Mouse (Mus musculus) E14TG2a.4 (cell line): Measurements from ENCODE around the gene M1ap.

Experiments used
- H3K27me3 ChIP-seq: 2 replicates; pipeline ENCODE4 v1.6.1; 2014; ENCODE audit warnings: low read length, control low read depth; ENCODE audit not compliant: insufficient read depth
- H3K36me3 ChIP-seq: 2 replicates; pipeline ENCODE4 v1.6.1; 2014; ENCODE audit warnings: low read length, control low read depth; ENCODE audit not compliant: insufficient read depth
- H3K4me1 ChIP-seq: replicated peaks from 2 replicates; pipeline ENCODE4 v1.6.1; 2014; ENCODE audit warnings: low read depth, low read length, control low read depth
- H3K4me3 ChIP-seq: replicated peaks from 2 replicates; pipeline ENCODE4 v1.5.1; 2014; ENCODE audit warnings: mild to moderate bottlenecking, low read length
- H3K9me3 ChIP-seq: 2 replicates; pipeline ENCODE4 v1.6.1; 2014; ENCODE audit warnings: low read length, control low read depth
- CTCF ChIP-seq: conservative IDR thresholded peaks from 2 replicates; pipeline ENCODE4 v1.5.1; 2014; ENCODE audit warnings: low read length
- NANOG ChIP-seq: IDR thresholded peaks from 2 replicates; pipeline ENCODE4 v1.6.1; 2014; ENCODE audit warnings: borderline replicate concordance, low read length, mixed read lengths
- POU5F1 ChIP-seq: IDR thresholded peaks from 2 replicates; pipeline ENCODE4 v1.6.1; 2014; ENCODE audit warnings: low read length, borderline replicate concordance

The M1ap gene

GRCm38 (mm10) chr6:83057790-83058189, 111.1 kb downstream of the M1ap start, which contains the start of gene Dqx1:
TSS of gene Dqx1 (plus strand) at chr6:83057844.
- H3K9me3 ChIP-seq = no peaks in the 10 kb centered on the region
- H3K36me3 ChIP-seq = peaks cover 22% of the 10 kb centered on the region
- TF ChIP-seq NANOG (no peak), POU5F1 (no peak), CTCF (no peak)
- H3K4me1 ChIP-seq = peaks cover 47% of the 10 kb centered on the region
- H3K4me3 ChIP-seq = peak within 1 kb of the TSS; percentile 43
- H3K27me3 ChIP-seq = peaks cover 16% of the 10 kb centered on the region

- peaks cover 38% of the 10 kb centered on the region for H3K4me1 ChIP-seq
- H3K27me3 ChIP-seq = peaks cover 25% of the 10 kb centered on the region
- TF ChIP-seq POU5F1 (no peak), CTCF (no peak), NANOG (no peak)
- H3K4me3 ChIP-seq = peak overlapping the region; percentile 43
- peaks cover 22% of the 10 kb centered on the region for H3K36me3 ChIP-seq
- no peaks in the 10 kb centered on the region for H3K9me3 ChIP-seq
Measured at GRCm38 (mm10) chr6:83058725-83059124, 112.0 kb downstream of the M1ap start.

- Histone ChIP-seq H3K27me3 (peaks cover 94% of the 10 kb centered on the region), H3K9me3 (no peaks in the 10 kb centered on the region), H3K36me3 (no peaks in the 10 kb centered on the region), H3K4me1 (peaks cover 53% of the 10 kb centered on the region), H3K4me3 (peak overlapping the region; percentile 3; the same call in 1 of the 2 replicates)
- TF ChIP-seq POU5F1 (no peak), CTCF (no peak), NANOG (no peak)
Measured at GRCm38 (mm10) chr6:83065995-83066394, 119.3 kb downstream of the M1ap start.

- Histone ChIP-seq H3K9me3 (no peaks in the 10 kb centered on the region), H3K36me3 (no peaks in the 10 kb centered on the region), H3K4me3 (peak overlapping the region; percentile 3; the same call in 1 of the 2 replicates), H3K27me3 (peaks cover 98% of the 10 kb centered on the region), H3K4me1 (peaks cover 58% of the 10 kb centered on the region)
- TF ChIP-seq POU5F1 = no peak
Measured at GRCm38 (mm10) chr6:83066441-83066840, 119.7 kb downstream of the M1ap start.

GRCm38 (mm10) chr6:83068221-83068620, 121.5 kb downstream of the M1ap start:
- H3K36me3 ChIP-seq = no peaks in the 10 kb centered on the region
- TF ChIP-seq CTCF = no peak
- TF ChIP-seq POU5F1 = no peak
- TF ChIP-seq NANOG = no peak
- peaks cover 68% of the 10 kb centered on the region for H3K4me1 ChIP-seq
- H3K27me3 ChIP-seq = peaks cover 97% of the 10 kb centered on the region
- peak overlapping the region; percentile 70 for H3K4me3 ChIP-seq
- no peaks in the 10 kb centered on the region for H3K9me3 ChIP-seq

GRCm38 (mm10) chr6:83068706-83069487, 122.2 kb downstream of the M1ap start:
- H3K4me1 ChIP-seq = peaks cover 68% of the 10 kb centered on the region
- no peaks in the 10 kb centered on the region for H3K36me3 ChIP-seq
- H3K9me3 ChIP-seq = no peaks in the 10 kb centered on the region
- H3K4me3 ChIP-seq = peak overlapping the region; percentile 70
- H3K27me3 ChIP-seq = peaks cover 96% of the 10 kb centered on the region
- TF ChIP-seq POU5F1 (no peak), NANOG (no peak), CTCF (no peak)

DNA sequence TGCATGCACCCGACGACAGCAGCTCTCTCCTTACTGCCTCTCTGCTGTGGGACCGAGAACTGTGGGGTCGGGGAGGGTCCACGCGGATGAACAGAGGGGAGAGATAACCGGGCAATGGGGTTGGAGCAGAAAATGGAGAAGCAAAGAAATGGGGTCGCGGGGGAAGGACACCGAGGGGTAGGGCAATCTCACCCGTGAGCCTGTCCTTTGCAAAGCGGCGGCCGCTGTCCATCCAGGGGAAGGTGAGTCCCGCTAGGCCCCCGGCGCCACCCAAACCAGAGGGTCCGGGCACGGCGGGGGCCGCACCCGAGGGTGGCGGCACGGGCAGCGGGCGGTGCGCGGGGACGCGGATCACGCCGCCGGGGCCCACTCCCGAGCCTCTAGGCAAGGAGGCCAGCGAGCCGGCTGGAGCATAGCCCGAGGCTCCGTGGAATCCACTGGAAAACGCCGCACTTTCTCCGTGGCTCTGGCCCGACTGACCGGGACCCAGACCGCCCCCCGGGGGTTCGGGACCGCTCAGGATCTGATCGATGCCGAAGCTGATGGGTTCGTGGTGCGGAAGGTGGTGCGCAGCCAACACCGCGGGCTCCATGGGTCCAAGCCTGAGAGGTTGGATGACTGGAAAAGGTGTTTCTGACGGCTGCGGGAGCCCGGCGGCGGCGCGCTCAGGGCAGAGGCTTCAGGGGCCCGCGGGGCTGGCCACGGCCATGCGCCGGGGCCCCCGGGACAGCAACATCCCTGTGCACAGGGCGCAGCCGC, 123.0 kb downstream of the M1ap start:
- peaks cover 96% of the 10 kb centered on the region for H3K27me3 ChIP-seq
- H3K9me3 ChIP-seq = no peaks in the 10 kb centered on the region
- no peak for TF ChIP-seq CTCF
- TF ChIP-seq NANOG = no peak
- H3K36me3 ChIP-seq = no peaks in the 10 kb centered on the region
- H3K4me1 ChIP-seq = peaks cover 61% of the 10 kb centered on the region
- H3K4me3 ChIP-seq = peak overlapping the region; percentile 70

DNA sequence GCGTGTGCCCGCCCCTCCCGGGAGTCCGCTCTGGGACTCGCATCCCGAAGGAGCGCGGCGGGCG, 123.4 kb downstream of the M1ap start, which contains the start of gene Tlx2:
TSS of gene Tlx2 (minus strand) at position 47 of the 64 bp plus-strand sequence.
- peaks cover 59% of the 10 kb centered on the region for H3K4me1 ChIP-seq
- H3K4me3 ChIP-seq = peak within 1 kb of the TSS; percentile 70
- H3K36me3 ChIP-seq = no peaks in the 10 kb centered on the region
- peaks cover 93% of the 10 kb centered on the region for H3K27me3 ChIP-seq
- no peak for TF ChIP-seq CTCF
- no peak for TF ChIP-seq POU5F1
- TF ChIP-seq NANOG = no peak
- no peaks in the 10 kb centered on the region for H3K9me3 ChIP-seq
